Mouse (Mus musculus): ENCODE data around the gene Yif1b.

- no peak for TF ChIP-seq CTCF (IDR thresholded peaks at IDR 0.05; ENCODE audit: borderline replicate concordance, insufficient read depth, low read depth, low read length)
- TF ChIP-seq POLR2A (IDR thresholded peaks at IDR 0.05; ENCODE audit: borderline replicate concordance, insufficient read depth, low read length), result no peak
Observed at GRCm38 (mm10) chr7:29289856-29290255, 51.7 kb downstream of the Yif1b start.

Data from cerebellum, adult 2 months (tissue).